Mouse (Mus musculus): ENCODE measurements at regions not wholly inside any gene's neighbourhood (a gene's known extent, or its start where the extent isn't known, plus 50 kb on each side); places are given as distances from the start of the nearest gene placed in this dataset.
A peak's percentile ranks its signal among the peaks of the same experiment; 100 is the strongest.

DNA sequence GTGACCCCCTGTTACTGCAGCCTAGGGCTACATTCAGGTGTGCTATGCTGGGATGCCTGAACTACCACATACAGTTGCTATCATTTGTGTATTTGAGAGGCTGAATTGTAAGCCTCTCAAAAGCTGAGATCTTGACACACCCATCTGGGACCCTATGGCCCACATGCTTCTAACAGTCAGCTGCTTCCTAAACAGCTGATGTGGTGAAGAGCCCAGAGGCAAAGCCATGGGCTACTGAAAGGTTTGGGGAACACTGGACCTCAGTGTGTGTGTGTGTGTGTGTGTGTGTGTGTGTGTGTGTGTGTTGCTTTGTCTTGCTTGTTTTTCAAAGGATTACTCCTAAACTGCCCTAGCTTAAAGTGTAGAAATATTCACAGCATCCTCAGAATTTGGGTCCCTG, 75.0 kb downstream of the Lbh start:
- Histone ChIP-seq H3K9ac (ENCODE audit: low read length) (no peak overlapping the region), H3K27ac (replicated peaks; ENCODE audit: low read depth, low read length) (no peak overlapping the region)

DNA sequence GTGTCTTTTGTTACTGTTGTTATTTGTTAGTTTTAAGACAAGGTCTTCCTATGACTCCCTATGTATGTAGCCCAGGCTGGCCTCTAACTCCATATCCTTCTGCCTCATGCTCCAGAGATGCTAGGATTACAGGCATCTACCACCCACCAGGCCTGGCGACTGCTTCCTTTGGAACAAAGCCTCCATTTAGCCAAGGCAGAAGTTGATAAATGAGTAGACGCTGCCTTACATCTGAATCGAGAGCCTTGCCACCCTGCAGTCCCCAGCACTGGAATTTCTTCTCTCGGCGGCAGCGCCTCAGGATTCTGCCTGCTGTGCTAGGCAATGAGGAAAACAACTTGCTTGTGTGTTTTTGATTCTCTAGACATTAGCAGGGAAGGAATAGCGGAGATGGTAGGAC, 75.5 kb downstream of the Lbh start:
- no peak for DNase-seq (ENCODE audit: low spot score)
- whole genome bisulfite sequencing, result 60% methylated on average over 7 of the region's 7 CpGs
- Histone ChIP-seq H3K9me3 (ENCODE audit: control insufficient read depth, low read length) (no peaks in the 10 kb centered on the region), H3K4me3 (ENCODE audit: low read depth, low read length) (no peak overlapping the region), H3K36me3 (ENCODE audit: control insufficient read depth, insufficient read depth, low read length) (no peaks in the 10 kb centered on the region), H3K9ac (ENCODE audit: low read length) (no peak overlapping the region), H3K27me3 (ENCODE audit: control insufficient read depth, insufficient read depth, low read length) (no peaks in the 10 kb centered on the region), H3K4me1 (ENCODE audit: control insufficient read depth, insufficient read depth, low read length) (peaks cover 12% of the 10 kb centered on the region), H3K4me2 (ENCODE audit: low read depth, severe bottlenecking) (no peak overlapping the region), H3K27ac (replicated peaks; ENCODE audit: low read depth, low read length) (no peak overlapping the region)
- ATAC-seq (ENCODE audit: insufficient number of reproducible peaks, low FRiP score, low TSS enrichment, low read depth), result no peak

More for the DNA sequence above, 75.0 kb downstream of the Lbh start:
- peaks cover 12% of the 10 kb centered on the region for H3K4me1 ChIP-seq (ENCODE audit: control insufficient read depth, insufficient read depth, low read length)
- no peak overlapping the region for H3K4me2 ChIP-seq (ENCODE audit: low read depth, severe bottlenecking)
- H3K9me3 ChIP-seq (ENCODE audit: control insufficient read depth, low read length), result no peaks in the 10 kb centered on the region
- ATAC-seq (ENCODE audit: insufficient number of reproducible peaks, low FRiP score, low TSS enrichment, low read depth) (no peak), DNase-seq (ENCODE audit: low spot score) (no peak)
- H3K36me3 ChIP-seq (ENCODE audit: control insufficient read depth, insufficient read depth, low read length), result no peaks in the 10 kb centered on the region
- H3K27me3 ChIP-seq (ENCODE audit: control insufficient read depth, insufficient read depth, low read length), result no peaks in the 10 kb centered on the region
- H3K4me3 ChIP-seq (ENCODE audit: low read depth, low read length), result no peak overlapping the region

DNA sequence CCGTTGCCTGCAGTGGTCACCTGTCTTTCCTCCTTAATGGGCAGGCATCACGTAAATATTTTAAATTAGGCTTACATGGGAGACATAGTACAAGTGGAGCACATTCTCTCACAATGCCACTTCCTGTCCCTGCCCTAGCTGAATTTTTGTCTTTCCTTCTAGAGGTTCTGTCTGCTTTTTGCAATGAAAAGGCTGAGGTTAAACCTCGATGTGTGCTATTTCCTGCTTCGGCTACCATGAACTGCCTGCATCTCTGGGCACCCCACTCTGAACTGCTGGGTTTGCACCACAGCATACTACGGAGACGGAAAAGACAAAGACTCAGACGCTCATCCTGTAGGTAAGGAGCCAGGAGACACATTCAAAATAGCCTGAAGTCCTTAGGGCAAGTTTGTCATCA, 78.4 kb downstream of the Lbh start:
- H3K4me1 ChIP-seq (ENCODE audit: control insufficient read depth, insufficient read depth, low read length), result peaks cover 12% of the 10 kb centered on the region
- 64% methylated on average over 7 of the region's 7 CpGs for WGBS
- DNase-seq (ENCODE audit: low spot score) (no peak), ATAC-seq (ENCODE audit: insufficient number of reproducible peaks, low FRiP score, low TSS enrichment, low read depth) (no peak)
- H3K36me3 ChIP-seq (ENCODE audit: control insufficient read depth, insufficient read depth, low read length), result no peaks in the 10 kb centered on the region
- no peak overlapping the region for H3K9ac ChIP-seq (ENCODE audit: low read length)
- no peaks in the 10 kb centered on the region for H3K9me3 ChIP-seq (ENCODE audit: control insufficient read depth, low read length)
- H3K27ac ChIP-seq (replicated peaks; ENCODE audit: low read depth, low read length), result no peak overlapping the region
- H3K27me3 ChIP-seq (ENCODE audit: control insufficient read depth, insufficient read depth, low read length), result no peaks in the 10 kb centered on the region
- no peak overlapping the region for H3K4me2 ChIP-seq (ENCODE audit: low read depth, severe bottlenecking)
- H3K4me3 ChIP-seq (ENCODE audit: low read depth, low read length), result no peak overlapping the region

DNA sequence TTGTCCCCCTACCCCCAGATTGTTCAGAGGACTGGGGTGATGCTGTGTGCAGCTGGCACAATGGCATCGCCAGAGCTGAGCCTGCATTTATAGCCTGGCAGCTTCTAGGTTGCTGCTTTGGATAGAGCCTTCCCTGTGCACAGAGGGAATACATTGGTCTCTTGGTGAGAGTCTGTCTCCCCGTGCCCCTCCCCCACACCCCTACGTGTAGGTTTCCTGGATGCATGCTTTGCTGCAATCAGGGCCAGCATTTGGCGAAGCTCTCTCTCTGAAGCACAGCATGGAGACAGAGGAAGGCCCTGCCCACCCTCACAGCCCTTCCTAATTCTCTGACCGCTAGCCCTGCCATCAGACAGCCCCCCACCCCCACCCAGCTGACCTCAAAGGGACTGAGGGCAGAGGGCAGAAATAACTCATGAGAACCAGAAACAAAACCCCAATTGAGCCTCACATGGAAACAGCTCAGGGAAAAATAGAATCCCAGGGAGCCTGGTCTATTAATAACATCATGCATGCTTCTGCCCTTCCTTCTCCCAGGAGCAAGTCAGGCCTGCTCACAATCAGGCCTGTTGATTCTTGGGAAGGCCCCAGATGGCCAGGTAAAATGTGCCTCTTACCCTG, 79.3 kb downstream of the Lbh start:
- H3K9me3 ChIP-seq (ENCODE audit: control insufficient read depth, low read length), result no peaks in the 10 kb centered on the region
- H3K36me3 ChIP-seq (ENCODE audit: control insufficient read depth, insufficient read depth, low read length), result no peaks in the 10 kb centered on the region
- no peak overlapping the region for H3K9ac ChIP-seq (ENCODE audit: low read length)
- no peaks in the 10 kb centered on the region for H3K27me3 ChIP-seq (ENCODE audit: control insufficient read depth, insufficient read depth, low read length)
- H3K4me1 ChIP-seq (ENCODE audit: control insufficient read depth, insufficient read depth, low read length), result peaks cover 12% of the 10 kb centered on the region
- H3K27ac ChIP-seq (replicated peaks; ENCODE audit: low read depth, low read length), result 0 out of 2 replicates have a peak overlapping the region, but pooled peaks have one; percentile 42
- no peak overlapping the region for H3K4me2 ChIP-seq (ENCODE audit: low read depth, severe bottlenecking)
- DNase-seq (ENCODE audit: low spot score), result peak; percentile 40
- 12% methylated on average over 5 of the region's 5 CpGs for WGBS
- no peak for ATAC-seq (ENCODE audit: insufficient number of reproducible peaks, low FRiP score, low TSS enrichment, low read depth)
- no peak overlapping the region for H3K4me3 ChIP-seq (ENCODE audit: low read depth, low read length)

DNA sequence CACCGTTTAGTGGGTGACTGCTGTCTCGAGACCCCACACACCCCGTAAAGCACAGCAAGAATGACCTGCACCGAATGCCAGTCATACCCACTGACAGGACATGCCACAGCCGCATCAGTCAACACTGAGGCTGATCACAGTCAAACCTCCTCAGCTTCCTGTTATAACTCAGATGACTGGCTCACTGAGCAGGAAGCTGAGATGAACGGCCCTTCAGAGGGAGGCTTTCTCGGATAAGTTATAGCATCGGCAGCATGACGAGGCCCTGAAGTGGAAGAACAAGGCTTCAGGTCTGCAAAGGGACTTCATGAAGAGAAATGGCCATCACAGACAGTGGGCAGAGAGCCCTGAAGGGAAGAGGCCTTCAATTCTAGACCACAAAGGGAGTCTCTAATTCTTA, 87.0 kb downstream of the Lbh start:
- no peaks in the 10 kb centered on the region for H3K4me1 ChIP-seq (ENCODE audit: control insufficient read depth, insufficient read depth, low read length)
- no peak overlapping the region for H3K4me3 ChIP-seq (ENCODE audit: low read depth, low read length)
- H3K27me3 ChIP-seq (ENCODE audit: control insufficient read depth, insufficient read depth, low read length), result no peaks in the 10 kb centered on the region
- no peaks in the 10 kb centered on the region for H3K9me3 ChIP-seq (ENCODE audit: control insufficient read depth, low read length)
- H3K4me2 ChIP-seq (ENCODE audit: low read depth, severe bottlenecking), result no peak overlapping the region
- H3K9ac ChIP-seq (ENCODE audit: low read length), result no peak overlapping the region
- WGBS, result 76% methylated on average over 9 of the region's 9 CpGs
- H3K36me3 ChIP-seq (ENCODE audit: control insufficient read depth, insufficient read depth, low read length), result no peaks in the 10 kb centered on the region
- H3K27ac ChIP-seq (replicated peaks; ENCODE audit: low read depth, low read length), result no peak overlapping the region
- ATAC-seq (ENCODE audit: insufficient number of reproducible peaks, low FRiP score, low TSS enrichment, low read depth) (no peak), DNase-seq (ENCODE audit: low spot score) (no peak)

DNA sequence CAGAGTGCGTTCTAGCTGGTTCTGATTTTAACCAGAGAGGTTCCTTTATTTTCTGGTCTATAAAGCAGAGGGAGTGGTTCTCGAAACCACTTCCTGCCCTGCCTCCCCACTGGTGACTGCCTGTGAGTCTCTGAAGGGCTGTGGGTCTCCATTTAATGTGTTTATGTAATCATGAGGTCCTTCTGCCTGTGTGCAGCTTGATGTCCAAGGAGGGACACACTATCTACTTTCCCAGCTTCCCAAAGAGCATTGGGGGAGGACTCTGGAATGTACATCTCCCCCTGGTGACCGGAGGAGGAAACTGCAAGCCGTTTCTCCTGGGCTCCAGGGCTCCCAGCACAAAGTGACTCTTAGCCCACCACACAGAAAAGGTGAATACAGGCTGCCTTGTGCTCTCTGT, 90.8 kb downstream of the Lbh start:
- 48% methylated on average over 4 of the region's 4 CpGs for WGBS
- Histone ChIP-seq H3K27ac (replicated peaks; ENCODE audit: low read depth, low read length) (no peak overlapping the region), H3K9ac (ENCODE audit: low read length) (no peak overlapping the region), H3K36me3 (ENCODE audit: control insufficient read depth, insufficient read depth, low read length) (no peaks in the 10 kb centered on the region), H3K27me3 (ENCODE audit: control insufficient read depth, insufficient read depth, low read length) (no peaks in the 10 kb centered on the region), H3K4me3 (ENCODE audit: low read depth, low read length) (no peak overlapping the region), H3K4me2 (ENCODE audit: low read depth, severe bottlenecking) (no peak overlapping the region), H3K4me1 (ENCODE audit: control insufficient read depth, insufficient read depth, low read length) (0 out of 2 replicates have a peak, but pooled peaks cover 3% of the 10 kb centered on the region), H3K9me3 (ENCODE audit: control insufficient read depth, low read length) (no peaks in the 10 kb centered on the region)
- ATAC-seq (ENCODE audit: insufficient number of reproducible peaks, low FRiP score, low TSS enrichment, low read depth) (no peak), DNase-seq (ENCODE audit: low spot score) (peak; percentile 66)

DNA sequence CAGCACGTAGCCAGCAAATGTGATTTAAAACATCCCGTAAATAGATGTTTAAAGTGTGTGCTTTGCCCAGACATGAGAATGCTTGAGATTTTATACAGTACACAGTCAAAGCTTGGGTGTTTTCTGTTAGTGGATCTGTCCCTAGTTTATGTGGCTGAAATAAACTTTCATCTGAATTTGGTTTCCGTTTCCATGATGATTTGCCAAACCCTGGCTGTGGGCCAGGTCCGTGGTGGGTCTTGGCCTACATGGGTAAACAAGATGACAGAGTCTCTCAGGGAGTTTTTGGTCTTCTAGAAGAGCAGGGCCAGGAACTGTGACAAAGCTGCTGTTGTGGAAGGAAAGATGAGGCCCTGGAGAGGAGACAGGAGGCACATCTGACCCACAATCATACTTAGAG, 91.9 kb downstream of the Lbh start:
- ATAC-seq (ENCODE audit: insufficient number of reproducible peaks, low FRiP score, low TSS enrichment, low read depth), result no peak
- H3K36me3 ChIP-seq (ENCODE audit: control insufficient read depth, insufficient read depth, low read length), result no peaks in the 10 kb centered on the region
- H3K4me1 ChIP-seq (ENCODE audit: control insufficient read depth, insufficient read depth, low read length), result 0 out of 2 replicates have a peak, but pooled peaks cover 3% of the 10 kb centered on the region
- no peak overlapping the region for H3K4me2 ChIP-seq (ENCODE audit: low read depth, severe bottlenecking)
- H3K27ac ChIP-seq (replicated peaks; ENCODE audit: low read depth, low read length), result no peak overlapping the region
- no peaks in the 10 kb centered on the region for H3K9me3 ChIP-seq (ENCODE audit: control insufficient read depth, low read length)
- H3K27me3 ChIP-seq (ENCODE audit: control insufficient read depth, insufficient read depth, low read length), result no peaks in the 10 kb centered on the region
- no peak overlapping the region for H3K4me3 ChIP-seq (ENCODE audit: low read depth, low read length)
- H3K9ac ChIP-seq (ENCODE audit: low read length), result no peak overlapping the region
- DNase-seq (ENCODE audit: low spot score), result no peak
- WGBS, result 91% methylated on average over 4 of the region's 4 CpGs

DNA sequence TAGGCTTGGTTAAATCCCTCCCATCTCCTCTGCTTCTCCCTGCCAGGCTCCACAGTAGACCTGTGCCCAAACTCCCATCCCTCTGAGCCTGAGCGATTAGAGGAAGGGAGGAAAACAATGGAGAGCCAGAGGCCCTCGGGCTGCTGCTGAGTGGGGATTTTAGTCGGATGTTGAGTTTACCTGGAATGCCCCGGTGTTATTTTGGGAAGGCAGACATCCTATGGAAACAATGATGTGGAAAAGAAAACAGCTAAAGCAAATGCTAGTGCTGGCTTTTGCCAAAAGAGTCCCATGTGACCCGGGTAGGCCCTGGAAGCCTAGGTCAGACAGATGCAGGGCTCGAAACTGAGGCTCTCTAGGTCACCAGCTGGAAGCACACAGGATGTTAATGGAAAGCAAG, 94.3 kb downstream of the Lbh start:
- Histone ChIP-seq H3K4me2 (ENCODE audit: low read depth, severe bottlenecking) (no peak overlapping the region), H3K4me1 (ENCODE audit: control insufficient read depth, insufficient read depth, low read length) (0 out of 2 replicates have a peak, but pooled peaks cover 3% of the 10 kb centered on the region), H3K9ac (ENCODE audit: low read length) (no peak overlapping the region), H3K9me3 (ENCODE audit: control insufficient read depth, low read length) (no peaks in the 10 kb centered on the region), H3K36me3 (ENCODE audit: control insufficient read depth, insufficient read depth, low read length) (no peaks in the 10 kb centered on the region), H3K4me3 (ENCODE audit: low read depth, low read length) (no peak overlapping the region), H3K27ac (replicated peaks; ENCODE audit: low read depth, low read length) (no peak overlapping the region), H3K27me3 (ENCODE audit: control insufficient read depth, insufficient read depth, low read length) (no peaks in the 10 kb centered on the region)
- WGBS, result 63% methylated on average over 6 of the region's 6 CpGs
- ATAC-seq (ENCODE audit: insufficient number of reproducible peaks, low FRiP score, low TSS enrichment, low read depth), result no peak
- DNase-seq (ENCODE audit: low spot score), result no peak

DNA sequence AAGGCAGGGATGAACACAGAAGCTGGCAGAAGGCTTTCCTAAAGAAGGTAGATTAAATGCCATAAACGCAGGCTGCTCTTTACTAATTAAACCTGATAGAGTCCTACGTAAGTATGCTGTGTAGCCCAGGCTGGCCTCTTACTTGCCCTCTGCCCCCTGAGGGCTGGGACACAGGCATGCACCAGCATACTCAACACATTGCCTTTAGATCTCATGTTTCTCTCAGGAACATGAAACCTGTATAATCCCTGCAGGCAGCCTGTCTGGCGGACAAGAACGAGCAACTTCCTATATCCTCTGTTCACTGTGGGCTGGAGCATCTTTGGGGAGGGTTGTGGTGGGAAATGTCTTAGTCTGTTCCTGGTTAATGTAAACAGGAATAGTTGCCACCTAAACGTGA, 94.8 kb upstream of the Lclat1 start:
- Histone ChIP-seq H3K4me2 (ENCODE audit: low read depth, severe bottlenecking) (no peak overlapping the region), H3K9me3 (ENCODE audit: control insufficient read depth, low read length) (no peaks in the 10 kb centered on the region), H3K27me3 (ENCODE audit: control insufficient read depth, insufficient read depth, low read length) (no peaks in the 10 kb centered on the region), H3K4me3 (ENCODE audit: low read depth, low read length) (no peak overlapping the region), H3K27ac (replicated peaks; ENCODE audit: low read depth, low read length) (no peak overlapping the region), H3K4me1 (ENCODE audit: control insufficient read depth, insufficient read depth, low read length) (0 out of 2 replicates have a peak, but pooled peaks cover 3% of the 10 kb centered on the region), H3K36me3 (ENCODE audit: control insufficient read depth, insufficient read depth, low read length) (no peaks in the 10 kb centered on the region), H3K9ac (ENCODE audit: low read length) (no peak overlapping the region)
- ATAC-seq (ENCODE audit: insufficient number of reproducible peaks, low FRiP score, low TSS enrichment, low read depth), result no peak
- DNase-seq (ENCODE audit: low spot score), result no peak
- WGBS, result 37% methylated on average over 5 of the region's 5 CpGs
